Mouse (Mus musculus): ENCODE measurements at regions not wholly inside any gene's neighbourhood (a gene's known extent, or its start where the extent isn't known, plus 50 kb on each side); places are given as distances from the start of the nearest gene placed in this dataset.

DNA sequence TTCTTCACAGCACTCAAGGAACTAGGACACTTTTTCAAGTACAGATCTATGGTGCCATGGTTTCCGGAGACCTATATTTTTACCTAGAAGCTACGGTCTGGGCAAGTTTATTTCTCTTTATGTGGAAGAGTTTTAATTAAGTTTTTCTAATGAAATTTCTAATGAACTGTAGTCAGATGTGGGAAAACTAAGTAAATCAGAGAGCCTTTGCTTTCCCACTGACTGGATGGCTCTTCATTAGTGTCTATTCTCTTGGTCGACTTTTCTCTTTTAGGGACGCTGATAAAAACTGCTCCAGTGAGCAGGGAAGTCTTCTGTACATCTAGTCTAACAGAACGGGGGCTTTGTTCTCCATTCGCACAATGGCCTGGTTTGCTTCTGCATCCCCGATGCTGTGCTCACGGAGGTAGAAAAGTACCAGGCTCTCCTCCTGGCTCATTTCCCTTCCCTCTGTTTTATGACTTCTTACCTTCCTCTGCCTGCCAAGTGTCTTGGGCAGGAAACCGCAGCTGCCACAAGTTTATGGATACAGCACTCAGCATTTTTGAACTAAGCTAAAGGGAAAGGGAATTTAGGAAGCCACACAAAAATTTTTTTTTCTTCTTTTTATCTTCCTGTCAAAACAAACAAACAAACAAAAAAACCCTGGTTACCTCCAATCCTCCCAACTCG lies 749.6 kb downstream of the Tmem132b start:
- TF ChIP-seq CTCF (IDR thresholded peaks at IDR 0.05; ENCODE audit: insufficient read depth, low read length), result no peak
- TF ChIP-seq POLR2A (IDR thresholded peaks at IDR 0.05; ENCODE audit: borderline replicate concordance, extremely low read depth, low read depth, low read length), result no peak
